Mouse (Mus musculus) bone marrow macrophage, adult 2 months (primary cell): ENCODE results near the gene Syne3. TPM values are rescaled to one million over a fixed set of nuclear protein-coding genes. Genes with fewer than 3 reads are reported as not detected.
A peak's percentile ranks its signal among the peaks of the same experiment; 100 is the strongest.

Experiments
- H3K27ac ChIP-seq: 2 replicates; pipeline ENCODE4 v1.5.1; 2012; ENCODE audit warnings: low read depth, low read length; ENCODE audit not compliant: insufficient read depth
- H3K4me1 ChIP-seq: 2 replicates; pipeline ENCODE4 v1.6.1; 2012; ENCODE audit warnings: low read length; ENCODE audit not compliant: control insufficient read depth, insufficient read depth
- H3K4me3 ChIP-seq: 2 replicates; pipeline ENCODE4 v1.5.1; 2012; ENCODE audit warnings: mild to moderate bottlenecking, low read length, moderate library complexity; ENCODE audit not compliant: insufficient read depth
- CTCF ChIP-seq: IDR thresholded peaks from 2 replicates; pipeline ENCODE4 v1.5.1; 2012; ENCODE audit warnings: low read depth, mild to moderate bottlenecking, low read length, moderate library complexity
- POLR2A ChIP-seq: IDR thresholded peaks from 2 replicates; pipeline ENCODE4 v1.6.1; 2012; ENCODE audit warnings: mild to moderate bottlenecking, low read depth, low read length, borderline replicate concordance
- polyA plus RNA-seq: library from polyadenylated mRNA; stranded (reverse); fragments of >200 nt; gene quantifications from 2 replicates; pipeline ENCODE4 v1.2.4, GENCODE M21; 2012; ENCODE audit not compliant: missing spikeins, insufficient read depth, insufficient read length

The Syne3 gene
- polyA plus RNA-seq, 1 experiment, result 18.2 TPM

GRCm38 (mm10) chr12:104990741-104991454 is 18.7 kb downstream of the Syne3 start:
- Histone ChIP-seq H3K4me1 (peaks cover 73% of the 10 kb centered on the region), H3K4me3 (no peak overlapping the region), H3K27ac (peak overlapping the region; percentile 24)
- TF ChIP-seq CTCF (no peak), POLR2A (no peak)

GRCm38 (mm10) chr12:104987936-104988335 is 21.7 kb downstream of the Syne3 start:
- no peak overlapping the region for H3K27ac ChIP-seq
- no peak overlapping the region for H3K4me3 ChIP-seq
- H3K4me1 ChIP-seq, result peaks cover 72% of the 10 kb centered on the region
- TF ChIP-seq CTCF, result no peak
- no peak for TF ChIP-seq POLR2A

GRCm38 (mm10) chr12:104986781-104987180 is 22.8 kb downstream of the Syne3 start:
- no peak for TF ChIP-seq CTCF
- no peak for TF ChIP-seq POLR2A
- Histone ChIP-seq H3K4me1 (peaks cover 61% of the 10 kb centered on the region), H3K4me3 (no peak overlapping the region), H3K27ac (no peak overlapping the region)

DNA sequence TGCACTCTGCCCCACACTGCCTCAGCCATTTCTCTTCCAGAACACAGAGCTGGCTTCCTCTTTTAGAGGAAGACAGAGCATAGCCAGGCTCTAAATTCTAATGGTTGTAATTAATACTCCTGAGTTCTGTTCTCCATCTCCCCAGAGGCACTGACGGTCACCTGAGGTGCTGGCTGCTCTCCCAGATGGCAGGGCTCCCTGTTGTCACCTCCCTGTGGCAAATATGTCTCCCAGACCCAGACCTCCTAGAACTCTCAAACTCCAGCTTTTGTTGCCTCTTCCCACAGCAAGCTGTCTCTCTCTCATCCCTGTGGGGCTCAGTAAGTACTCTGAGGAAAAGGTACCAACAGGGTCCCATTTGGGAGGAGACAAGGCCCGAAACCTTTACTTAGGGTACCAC is 23.6 kb downstream of the Syne3 start:
- Histone ChIP-seq H3K27ac (no peak overlapping the region), H3K4me3 (no peak overlapping the region), H3K4me1 (peaks cover 55% of the 10 kb centered on the region)
- TF ChIP-seq POLR2A (no peak), CTCF (no peak)

DNA sequence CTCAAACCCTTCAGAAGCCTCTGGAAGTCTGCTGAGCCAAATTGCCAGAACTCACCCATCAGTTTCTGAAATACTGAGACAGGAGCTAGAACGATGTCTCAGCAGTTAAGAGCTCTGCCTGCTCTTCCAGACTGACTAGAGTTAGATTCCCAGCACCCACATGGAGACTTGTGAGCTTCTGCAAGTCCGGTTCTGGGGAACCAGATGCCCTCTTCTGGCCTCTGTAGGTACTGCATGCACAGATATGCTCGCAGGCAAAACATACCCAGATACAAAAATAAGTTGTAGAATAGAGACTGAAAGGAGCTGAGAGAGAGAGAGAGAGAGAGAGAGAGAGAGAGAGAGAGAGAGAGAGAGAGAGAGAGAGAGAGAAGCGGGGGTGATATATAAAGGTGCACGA is 24.5 kb downstream of the Syne3 start:
- no peak overlapping the region for H3K27ac ChIP-seq
- TF ChIP-seq CTCF, result peak; percentile 45
- no peak for TF ChIP-seq POLR2A
- no peak overlapping the region for H3K4me3 ChIP-seq
- peaks cover 47% of the 10 kb centered on the region for H3K4me1 ChIP-seq

DNA sequence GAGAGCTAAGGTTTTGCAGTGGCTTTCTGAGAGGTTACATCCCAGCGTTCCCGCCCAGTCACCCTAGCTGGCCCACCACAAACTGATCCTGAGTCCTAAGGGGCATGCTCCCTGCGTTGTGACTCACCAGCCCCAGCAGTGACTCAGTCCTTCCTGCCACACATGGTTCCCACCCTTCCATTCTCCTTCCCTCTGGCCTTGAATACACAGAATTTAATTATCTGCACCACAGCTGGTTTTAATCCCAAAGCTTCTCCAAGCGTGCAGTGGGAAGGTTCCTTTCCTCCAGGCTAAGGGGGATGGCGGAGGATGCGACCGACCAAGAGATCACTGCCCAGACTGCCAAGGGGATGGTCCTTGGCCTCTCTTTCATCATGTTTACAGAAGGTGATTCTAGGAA is 26.1 kb downstream of the Syne3 start:
- Histone ChIP-seq H3K27ac (peak overlapping the region; percentile 22), H3K4me3 (no peak overlapping the region), H3K4me1 (peaks cover 39% of the 10 kb centered on the region)
- TF ChIP-seq POLR2A, result no peak
- no peak for TF ChIP-seq CTCF

DNA sequence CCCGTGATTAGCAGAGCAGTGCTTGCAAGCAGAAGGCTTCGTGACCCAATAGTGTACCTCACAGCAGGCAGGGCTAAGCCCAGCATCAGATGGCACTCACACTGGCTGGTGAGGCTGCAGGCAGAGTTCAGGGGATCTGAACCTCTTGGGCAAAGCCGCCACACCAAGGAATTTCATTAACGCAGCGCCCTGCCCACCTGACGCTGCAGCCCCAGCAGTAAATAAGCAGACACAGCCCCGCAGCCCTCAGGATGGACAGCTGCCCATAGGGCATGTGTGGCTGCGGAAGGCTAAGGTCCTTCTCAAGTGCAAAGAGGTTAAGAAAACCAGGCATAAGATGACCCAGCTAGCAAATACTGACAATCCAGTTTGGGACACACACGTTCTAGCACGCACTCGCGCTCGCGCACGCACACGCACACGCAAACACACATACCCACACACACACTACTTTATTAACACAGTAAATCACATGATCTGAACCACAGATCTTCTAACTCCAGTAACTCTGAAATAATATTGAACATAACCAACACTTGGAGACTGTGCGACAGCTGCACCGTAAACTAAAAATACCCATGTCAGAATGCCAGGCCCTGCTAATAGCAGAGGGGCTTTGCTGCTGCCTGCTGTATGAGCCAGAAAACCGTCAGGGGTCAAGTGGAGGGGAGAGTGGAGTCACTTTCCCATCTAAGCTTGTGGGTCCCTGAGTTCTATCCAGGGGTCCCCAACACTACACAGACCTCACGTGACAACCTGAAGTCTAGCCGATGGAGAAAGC is 30.5 kb downstream of the Syne3 start:
- Histone ChIP-seq H3K27ac (no peak overlapping the region), H3K4me3 (no peak overlapping the region), H3K4me1 (peaks cover 16% of the 10 kb centered on the region)
- no peak for TF ChIP-seq POLR2A
- TF ChIP-seq CTCF, result no peak

DNA sequence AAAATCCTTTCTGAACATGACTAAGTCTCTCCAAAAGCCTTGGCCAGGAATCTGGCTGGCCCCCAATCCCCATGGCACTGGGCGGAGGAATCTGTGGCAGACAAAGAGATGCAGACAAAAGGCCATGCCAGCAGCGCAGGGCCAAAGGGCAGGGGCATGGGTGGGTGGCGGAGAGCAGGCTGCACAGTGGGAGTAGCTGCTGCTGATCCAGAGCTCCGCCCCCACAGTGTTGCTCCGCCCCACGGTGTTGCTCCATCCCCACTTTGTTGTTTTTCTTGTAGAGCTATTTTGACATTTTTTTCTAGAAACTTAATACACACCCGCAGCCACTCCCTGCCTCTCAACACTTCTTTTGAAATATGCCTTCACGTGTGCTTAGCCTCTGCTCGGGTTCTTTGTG is 31.2 kb downstream of the Syne3 start:
- H3K27ac ChIP-seq, result no peak overlapping the region
- TF ChIP-seq POLR2A (no peak), CTCF (no peak)
- H3K4me3 ChIP-seq, result no peak overlapping the region
- H3K4me1 ChIP-seq, result peaks cover 10% of the 10 kb centered on the region

- no peak for TF ChIP-seq CTCF
- TF ChIP-seq POLR2A, result no peak
- Histone ChIP-seq H3K27ac (no peak overlapping the region), H3K4me1 (peaks cover 4% of the 10 kb centered on the region; the same call in 1 of the 2 replicates), H3K4me3 (no peak overlapping the region)
Observed at GRCm38 (mm10) chr12:104976903-104977302, 32.7 kb downstream of the Syne3 start.

- no peak for TF ChIP-seq CTCF
- TF ChIP-seq POLR2A, result no peak
- H3K4me1 ChIP-seq, result peaks cover 4% of the 10 kb centered on the region; the same call in 1 of the 2 replicates
Observed at GRCm38 (mm10) chr12:104976331-104976817, 33.2 kb downstream of the Syne3 start.

More at GRCm38 (mm10) chr12:104976331-104976817, 33.2 kb downstream of the Syne3 start:
- H3K4me3 ChIP-seq, result no peak overlapping the region
- no peak overlapping the region for H3K27ac ChIP-seq
